Mouse (Mus musculus): Measurements from ENCODE around the gene Odf2.
"Not testable (repeated sequence)": the region's sequence is repeated elsewhere in the genome, so short reads cannot be mapped to it uniquely, and the experiment has no call there.

The Odf2 gene

DNA sequence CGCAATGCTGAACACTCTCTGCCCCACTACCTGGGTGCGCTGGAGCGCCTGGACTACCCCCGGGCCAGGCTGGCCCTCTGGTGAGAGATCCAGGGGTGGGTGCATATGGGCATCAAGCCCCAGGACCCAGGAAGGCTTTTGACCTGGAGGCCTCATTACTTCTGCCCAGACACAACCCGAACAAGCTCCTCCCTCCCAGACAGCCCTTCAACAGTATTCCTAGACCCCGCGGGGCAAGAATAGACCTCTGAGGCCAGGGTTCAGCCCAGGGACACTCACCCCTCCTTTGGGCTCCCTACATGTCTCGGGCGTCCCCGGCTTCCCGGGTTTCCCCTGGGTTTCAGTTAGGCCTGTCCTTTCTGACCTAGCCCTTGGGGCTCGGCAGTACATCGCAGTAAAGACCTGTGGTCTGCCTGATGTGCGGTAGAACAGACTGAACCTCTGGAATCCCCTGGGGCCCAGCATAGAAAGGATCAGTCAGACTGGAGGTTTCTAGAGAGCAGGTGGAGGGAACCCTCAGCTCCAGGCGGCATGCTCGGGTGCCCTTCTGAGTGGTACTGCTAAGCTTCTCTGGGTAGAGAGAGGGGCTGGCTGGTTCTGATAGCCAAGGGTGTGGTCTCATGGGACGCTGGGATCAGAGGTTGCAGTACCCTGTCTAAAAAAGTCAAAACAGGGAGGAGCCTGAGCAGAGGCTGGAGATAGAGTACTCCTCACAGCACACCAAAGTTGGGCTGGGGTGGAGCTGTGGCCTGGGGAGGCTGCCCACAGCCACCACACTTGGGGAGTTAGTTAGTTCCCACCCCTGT is 19.2 kb upstream of the Odf2 start:
- DNase-seq = peak; percentile 9

GRCm38 (mm10) chr2:29872581-29873295 is 16.3 kb upstream of the Odf2 start:
- no peak for DNase-seq

DNA sequence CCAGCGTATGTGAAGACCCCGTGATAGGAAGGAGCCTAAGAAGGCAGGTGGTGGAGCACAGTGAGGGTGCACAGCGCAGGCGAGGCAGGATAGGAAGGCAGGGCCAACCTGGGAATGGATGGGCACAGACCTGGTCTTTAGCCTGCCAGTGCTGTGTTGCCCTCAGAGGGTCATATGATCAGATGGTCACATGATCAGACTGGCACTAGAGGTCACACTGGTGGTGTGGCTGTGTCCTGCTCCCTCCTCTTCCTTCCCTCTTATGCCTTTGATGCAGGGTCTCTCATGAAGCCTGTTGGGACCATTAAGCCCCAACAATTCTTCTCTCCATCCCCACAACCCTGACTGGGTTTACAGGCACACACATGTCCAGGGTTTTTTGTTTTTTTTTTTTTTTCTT is 15.2 kb upstream of the Odf2 start:
- no peak for DNase-seq

GRCm38 (mm10) chr2:29878061-29878460 is 11.0 kb upstream of the Odf2 start:
- no peak for DNase-seq

DNA sequence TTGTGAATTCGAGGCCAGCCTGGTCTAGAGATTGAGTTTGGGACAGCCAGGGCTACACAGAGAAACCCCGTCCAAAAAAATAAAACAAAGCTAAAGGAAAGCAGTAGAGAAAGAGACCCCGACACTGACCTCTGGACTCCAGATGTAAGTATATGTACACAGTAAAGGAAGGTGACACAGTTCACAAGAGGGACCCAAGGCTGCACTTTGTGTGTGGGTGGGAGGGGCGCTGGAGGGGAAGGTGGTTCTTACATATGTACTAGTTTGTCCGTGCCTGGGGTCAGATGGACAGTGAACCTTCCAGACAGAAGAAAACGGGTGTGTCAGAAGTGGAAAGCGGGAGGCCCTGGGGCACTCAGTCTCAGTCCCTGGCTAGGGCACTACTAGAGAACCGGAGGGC is 9.8 kb upstream of the Odf2 start:
- DNase-seq = no peak

GRCm38 (mm10) chr2:29879964-29880830 is 8.8 kb upstream of the Odf2 start:
- DNase-seq = no peak

DNA sequence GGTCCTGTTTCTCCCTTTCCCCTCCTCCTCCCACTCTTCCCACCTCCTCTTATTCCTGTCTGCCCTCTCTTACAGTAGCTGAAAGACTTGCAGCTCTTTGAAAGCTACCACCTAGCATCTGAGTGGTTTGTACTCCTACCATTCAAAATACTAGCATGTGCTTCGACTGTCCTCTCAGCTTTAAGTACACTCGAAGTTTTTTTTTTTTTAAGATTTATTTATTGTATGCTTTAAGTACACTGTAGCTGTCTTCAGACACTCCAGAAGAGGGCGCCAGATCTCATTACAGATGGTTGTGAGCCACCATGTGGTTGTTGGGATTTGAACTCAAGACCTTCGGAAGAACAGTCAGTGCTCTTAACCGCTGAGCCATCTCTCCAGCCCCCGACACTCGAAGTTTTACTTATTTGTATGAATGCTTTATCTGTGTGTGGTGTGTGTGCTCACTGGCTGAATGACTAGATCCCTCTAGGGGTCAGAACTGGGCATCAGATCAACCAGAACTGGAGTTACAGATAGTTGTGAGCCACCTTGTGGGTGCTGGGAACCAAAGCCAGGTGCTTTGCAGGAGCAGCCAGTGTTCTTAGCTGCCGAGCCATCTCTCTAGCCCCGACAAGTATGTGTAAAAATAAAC is 2.2 kb upstream of the Odf2 start:
- not testable (repeated sequence) for DNase-seq

DNA sequence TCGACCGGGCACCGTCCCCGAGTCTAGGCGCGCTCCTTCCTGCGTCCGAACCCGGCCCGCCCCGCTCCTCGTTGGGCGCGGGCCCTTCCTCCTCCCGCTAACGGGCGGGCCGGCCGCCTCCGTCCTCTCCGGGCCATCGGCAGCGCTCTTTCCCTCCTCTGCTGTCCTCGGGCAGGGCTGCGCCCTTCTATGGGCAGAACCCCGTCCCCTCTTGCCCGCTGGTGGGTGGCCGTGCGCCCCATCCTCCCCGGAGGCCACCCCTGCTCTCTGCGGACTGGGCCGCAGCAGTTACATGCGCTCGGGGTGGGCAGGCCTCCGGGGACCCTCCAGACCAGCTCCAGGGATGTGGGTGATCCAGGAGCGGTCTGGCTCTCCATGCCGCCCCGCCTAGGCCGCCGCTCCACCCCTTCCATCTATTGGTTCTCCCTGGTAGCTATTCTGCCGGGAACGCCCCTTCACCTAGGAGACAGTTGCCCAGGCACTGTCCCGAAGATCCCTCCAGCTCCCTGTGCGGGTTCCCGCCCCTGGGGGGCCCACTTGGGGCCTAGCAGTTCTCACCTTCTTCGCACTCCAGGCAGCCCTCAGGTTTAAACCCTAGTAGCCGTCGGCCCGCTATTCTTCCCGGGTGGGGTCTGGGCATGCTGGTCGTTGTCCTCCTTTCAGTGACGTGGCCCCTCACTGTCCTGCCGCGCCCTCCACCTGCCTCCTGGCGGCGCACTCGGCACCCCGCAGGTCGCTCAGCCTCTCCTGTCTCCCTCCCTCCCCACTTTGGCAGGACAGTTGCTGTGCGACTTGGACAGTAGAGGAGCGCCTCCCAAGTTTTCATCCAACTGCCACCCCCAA is 1.2 kb downstream of the Odf2 start:
- peak; percentile 69 for DNase-seq

GRCm38 (mm10) chr2:29891773-29892172 is 2.8 kb downstream of the Odf2 start:
- no peak for DNase-seq

GRCm38 (mm10) chr2:29896071-29896470 is 7.0 kb downstream of the Odf2 start:
- DNase-seq = no peak

DNA sequence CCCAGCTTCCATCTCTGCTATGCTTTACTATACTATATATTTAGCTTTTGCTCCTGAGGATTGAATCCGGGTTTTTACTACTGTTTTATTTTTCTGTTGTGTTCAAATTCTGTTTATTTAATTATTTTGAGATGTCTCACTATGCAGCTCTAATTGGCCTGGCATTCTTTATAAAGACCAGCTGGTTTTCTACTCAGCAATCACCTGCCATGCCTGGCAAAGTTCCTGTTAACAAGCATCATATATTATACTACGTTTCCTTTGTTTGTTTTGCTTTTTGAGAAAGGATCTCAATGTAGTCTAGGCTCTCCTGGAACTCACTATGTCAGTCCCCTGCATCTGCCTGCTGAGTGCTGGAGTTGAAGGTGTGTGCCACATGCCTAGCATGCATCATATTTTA is 8.3 kb downstream of the Odf2 start:
- DNase-seq = no peak

- no peak for DNase-seq
Observed at GRCm38 (mm10) chr2:29898081-29898480, 9.1 kb downstream of the Odf2 start.

GRCm38 (mm10) chr2:29902194-29902593 is 13.2 kb downstream of the Odf2 start:
- no peak for DNase-seq

DNA sequence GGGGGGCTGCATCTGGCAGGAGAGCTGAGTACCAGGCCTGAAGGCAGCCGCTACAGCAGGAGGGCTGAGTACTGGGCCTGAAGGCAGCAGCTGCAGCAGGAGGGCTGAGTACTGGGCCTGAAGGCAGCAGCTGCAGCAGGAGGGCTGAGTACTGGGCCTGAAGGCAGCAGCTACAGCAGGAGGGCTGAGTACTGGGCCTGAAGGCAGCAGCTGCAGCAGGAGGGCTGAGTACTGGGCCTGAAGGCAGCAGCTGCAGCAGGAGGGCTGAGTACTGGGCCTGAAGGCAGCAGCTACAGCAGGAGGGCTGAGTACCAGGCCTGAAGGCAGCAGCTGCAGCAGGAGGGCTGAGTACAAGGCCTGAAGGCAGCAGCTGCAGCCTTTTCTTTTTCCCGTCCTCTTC is 19.1 kb downstream of the Odf2 start:
- DNase-seq = not testable (repeated sequence)

GRCm38 (mm10) chr2:29910042-29910441 is 21.0 kb downstream of the Odf2 start:
- DNase-seq = peak; percentile 28

- no peak for DNase-seq
Observed at GRCm38 (mm10) chr2:29917621-29918020, 28.6 kb downstream of the Odf2 start.

DNA sequence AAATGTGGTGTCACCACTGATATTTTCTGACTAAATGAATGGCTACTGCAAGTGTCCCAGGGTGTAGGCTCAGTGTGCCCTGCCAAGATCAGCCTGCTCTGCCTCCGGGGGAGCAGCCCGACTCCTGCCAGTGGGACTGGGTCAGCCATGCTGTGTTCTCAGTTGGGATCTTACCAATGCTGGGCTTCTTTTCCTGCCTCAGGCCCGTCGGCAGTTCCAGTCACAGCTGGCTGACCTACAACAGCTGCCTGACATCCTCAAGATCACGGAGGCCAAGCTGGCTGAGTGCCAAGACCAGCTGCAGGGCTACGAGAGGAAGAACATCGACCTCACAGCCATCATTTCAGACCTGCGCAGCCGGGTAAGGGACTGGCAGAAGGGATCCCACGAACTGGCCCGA is 33.0 kb downstream of the Odf2 start:
- no peak for DNase-seq

- no peak for DNase-seq
Observed at GRCm38 (mm10) chr2:29926542-29926941, 37.5 kb downstream of the Odf2 start.

GRCm38 (mm10) chr2:29930506-29930905 is 41.5 kb downstream of the Odf2 start:
- no peak for DNase-seq

- DNase-seq = no peak
Observed at GRCm38 (mm10) chr2:29931194-29931593, 42.2 kb downstream of the Odf2 start.

GRCm38 (mm10) chr2:29934906-29935599 is 46.0 kb downstream of the Odf2 start, which contains the start of gene Gle1:
Gene Gle1, plus strand, starts transcription at chr2:29935426.
- peak; percentile 98 for DNase-seq
